Mouse (Mus musculus) testis, postnatal 14 days (tissue): ENCODE results near the gene Cd164.

Source experiments
- DNase-seq: peaks from one replicate; pipeline ENCODE4 v3.0.0; 2021; ENCODE audit warnings: low spot score

Gene Cd164

GRCm38 (mm10) chr10:41518981-41519618 lies at the start of gene Cd164:
Gene Cd164 (plus strand): TSS chr10:41519414.
- DNase-seq: peak; percentile 94

- DNase-seq: no peak
These were observed 48.5 kb upstream of the Cd164 start for GRCm38 (mm10) chr10:41470693-41471092.

- no peak for DNase-seq
These were observed 46.7 kb upstream of the Cd164 start for GRCm38 (mm10) chr10:41472534-41472933.

- no peak for DNase-seq
These were observed 46.2 kb upstream of the Cd164 start for GRCm38 (mm10) chr10:41472962-41473481.

- DNase-seq: peak; percentile 74
These were observed 45.3 kb upstream of the Cd164 start for GRCm38 (mm10) chr10:41473782-41474468.

- DNase-seq: no peak
These were observed 44.2 kb upstream of the Cd164 start for GRCm38 (mm10) chr10:41474981-41475391.

- DNase-seq: peak; percentile 39
These were observed 42.8 kb upstream of the Cd164 start, which contains the start of gene Mical1 for GRCm38 (mm10) chr10:41476171-41477017. Gene Mical1 (plus strand): TSS chr10:41476314.

- DNase-seq: no peak
These were observed 42.3 kb upstream of the Cd164 start for GRCm38 (mm10) chr10:41477018-41477277.

- peak; percentile 66 for DNase-seq
These were observed 41.7 kb upstream of the Cd164 start for GRCm38 (mm10) chr10:41477278-41478181.

GRCm38 (mm10) chr10:41479961-41480360 lies 39.3 kb upstream of the Cd164 start:
- DNase-seq: no peak

- no peak for DNase-seq
These were observed 38.0 kb upstream of the Cd164 start for GRCm38 (mm10) chr10:41480938-41481880.

GRCm38 (mm10) chr10:41482446-41482845 lies 36.8 kb upstream of the Cd164 start:
- no peak for DNase-seq

GRCm38 (mm10) chr10:41485778-41486177 lies 33.4 kb upstream of the Cd164 start:
- no peak for DNase-seq

- DNase-seq: no peak
These were observed 32.6 kb upstream of the Cd164 start for GRCm38 (mm10) chr10:41486506-41487170.

GRCm38 (mm10) chr10:41488877-41489276 lies 30.3 kb upstream of the Cd164 start:
- no peak for DNase-seq

- no peak for DNase-seq
These were observed 29.9 kb upstream of the Cd164 start for GRCm38 (mm10) chr10:41489294-41489693.

GRCm38 (mm10) chr10:41489708-41490517 lies 29.3 kb upstream of the Cd164 start, which contains the start of the genes Smpd2 and Ppil6:
Gene Smpd2 (minus strand): TSS chr10:41490369.
Gene Ppil6 (plus strand): TSS chr10:41490439.
- DNase-seq: peak; percentile 93

GRCm38 (mm10) chr10:41490518-41490873 lies 28.7 kb upstream of the Cd164 start:
- DNase-seq: no peak

GRCm38 (mm10) chr10:41491111-41491510 lies 28.1 kb upstream of the Cd164 start:
- DNase-seq: no peak
